ENCODE assay signal across 29 mouse cellular contexts in genomic region chr14:102701108-102701507, GRCm38 (mm10).
A peak's percentile ranks its signal among the peaks of the same experiment; 100 is the strongest.
DNase-seq lines count a peak whose midpoint lies in the region; ATAC-seq and TF ChIP-seq lines count a peak whose summit lies in the region.
"Had no signal": no experiment of that assay in that cellular context is flagged by ENCODE, and none has a peak within 500 bp of the region (broad histone marks: within the 10 kb centered on the region; RNA-seq: fewer than 3 reads in every experiment).

No protein-coding gene starts in this region.

- TF ChIP-seq CTCF in hindbrain, postnatal 0 days (IDR thresholded peaks at IDR 0.05; ENCODE audit: low read depth), result no peak
- TF ChIP-seq CTCF in intestine, postnatal 0 days (IDR thresholded peaks at IDR 0.05; ENCODE audit: low read depth), result no peak

- H3K9me3 ChIP-seq in limb, embryonic 11.5 days (ENCODE audit: control insufficient read depth, low read length), result no peaks in the 10 kb centered on the region
- H3K9me3 ChIP-seq in limb, embryonic 10.5 days (replicated peaks), result no peaks in the 10 kb centered on the region
- H3K9me3 ChIP-seq in hindbrain, postnatal 0 days (ENCODE audit: low read length), result no peaks in the 10 kb centered on the region
- no peaks in the 10 kb centered on the region for H3K9me3 ChIP-seq in intestine, postnatal 0 days (ENCODE audit: control insufficient read depth)
- H3K9me3 ChIP-seq: embryonic facial prominence, embryonic 13.5 days; embryonic facial prominence, embryonic 15.5 days; forebrain, embryonic 10.5 days; forebrain, embryonic 12.5 days had no signal

- ATAC-seq in limb, embryonic 11.5 days (ENCODE audit: insufficient number of reproducible peaks, low FRiP score, low TSS enrichment, low read depth), result no peak
- peak; percentile 74; the same call in 1 of the 2 replicates for ATAC-seq in common myeloid progenitor, adult 5-6 weeks (replicated peaks; ENCODE audit: low read depth, poor library complexity, severe bottlenecking)
- peak; percentile 69 for ATAC-seq in granulocyte monocyte progenitor cell, adult 5-6 weeks (replicated peaks; ENCODE audit: poor library complexity, severe bottlenecking)
- peak; percentile 46 for ATAC-seq in megakaryocyte progenitor cell, adult 5-6 weeks (replicated peaks; ENCODE audit: poor library complexity)
- no peak for ATAC-seq in hindbrain, postnatal 0 days
- ATAC-seq in intestine, postnatal 0 days, result no peak
- ATAC-seq: activated CD4-positive, CD25-positive, alpha-beta regulatory T cell, adult 4 months; CD4-positive, CD25-positive, alpha-beta regulatory T cell, adult 4 months; forebrain, embryonic 14.5 days; Patski had no signal

- H3K4me2 ChIP-seq in limb, embryonic 11.5 days (ENCODE audit: low read depth, severe bottlenecking), result no peak overlapping the region
- no peak overlapping the region for H3K4me2 ChIP-seq in hindbrain, postnatal 0 days (ENCODE audit: low read depth, low read length)
- H3K4me2 ChIP-seq in intestine, postnatal 0 days (replicated peaks; ENCODE audit: low read depth), result no peak overlapping the region
- H3K4me2 ChIP-seq: embryonic facial prominence, embryonic 13.5 days; embryonic facial prominence, embryonic 15.5 days; forebrain, embryonic 12.5 days had no signal

- no peaks in the 10 kb centered on the region for H3K27me3 ChIP-seq in limb, embryonic 11.5 days (ENCODE audit: control insufficient read depth, insufficient read depth, low read length)
- H3K27me3 ChIP-seq in limb, embryonic 10.5 days (ENCODE audit: low read depth, poor library complexity, severe bottlenecking), result no peaks in the 10 kb centered on the region
- no peaks in the 10 kb centered on the region for H3K27me3 ChIP-seq in hindbrain, postnatal 0 days (ENCODE audit: insufficient read depth, low read length)
- no peaks in the 10 kb centered on the region for H3K27me3 ChIP-seq in intestine, postnatal 0 days (replicated peaks; ENCODE audit: control insufficient read depth, insufficient read depth, low read length)
- H3K27me3 ChIP-seq: CH12.LX; embryonic facial prominence, embryonic 13.5 days; embryonic facial prominence, embryonic 15.5 days; forebrain, embryonic 12.5 days; Patski had no signal

- no peak overlapping the region for H3K9ac ChIP-seq in limb, embryonic 11.5 days (ENCODE audit: low read length)
- H3K9ac ChIP-seq in hindbrain, postnatal 0 days (replicated peaks; ENCODE audit: low read length), result no peak overlapping the region
- no peak overlapping the region for H3K9ac ChIP-seq in intestine, postnatal 0 days (ENCODE audit: low read depth, low read length)
- H3K9ac ChIP-seq: embryonic facial prominence, embryonic 13.5 days; embryonic facial prominence, embryonic 15.5 days; forebrain, embryonic 12.5 days had no signal

- H3K4me1 ChIP-seq in limb, embryonic 11.5 days (ENCODE audit: control insufficient read depth, insufficient read depth, low read length), result no peaks in the 10 kb centered on the region
- H3K4me1 ChIP-seq in limb, embryonic 10.5 days, result peaks cover 11% of the 10 kb centered on the region; the same call in 1 of the 2 replicates
- H3K4me1 ChIP-seq in hindbrain, postnatal 0 days (ENCODE audit: insufficient read depth, low read length), result no peaks in the 10 kb centered on the region
- no peaks in the 10 kb centered on the region for H3K4me1 ChIP-seq in intestine, postnatal 0 days (replicated peaks; ENCODE audit: control insufficient read depth, insufficient read depth, low read length)
- H3K4me1 ChIP-seq: embryonic facial prominence, embryonic 13.5 days; embryonic facial prominence, embryonic 15.5 days; forebrain, embryonic 10.5 days; forebrain, embryonic 12.5 days had no signal

- no peak overlapping the region for H3K4me3 ChIP-seq in limb, embryonic 11.5 days (ENCODE audit: low read depth, low read length)
- no peak overlapping the region for H3K4me3 ChIP-seq in limb, embryonic 10.5 days
- H3K4me3 ChIP-seq in hindbrain, postnatal 0 days (ENCODE audit: low read length), result no peak overlapping the region
- H3K4me3 ChIP-seq in intestine, postnatal 0 days (ENCODE audit: low read depth, low read length), result no peak overlapping the region
- H3K4me3 ChIP-seq: embryonic facial prominence, embryonic 13.5 days; embryonic facial prominence, embryonic 15.5 days; erythroblast, embryonic 14.5 days; forebrain, embryonic 10.5 days; forebrain, embryonic 12.5 days had no signal

- H3K27ac ChIP-seq in limb, embryonic 11.5 days (replicated peaks; ENCODE audit: low read depth, low read length), result no peak overlapping the region
- H3K27ac ChIP-seq in limb, embryonic 10.5 days, result no peak overlapping the region
- no peak overlapping the region for H3K27ac ChIP-seq in hindbrain, postnatal 0 days
- no peak overlapping the region for H3K27ac ChIP-seq in intestine, postnatal 0 days (ENCODE audit: low read depth, low read length)
- H3K27ac ChIP-seq: embryonic facial prominence, embryonic 13.5 days; embryonic facial prominence, embryonic 15.5 days; forebrain, embryonic 10.5 days; forebrain, embryonic 12.5 days had no signal

- 40% methylated on average over 2 of the region's 2 CpGs for whole genome bisulfite sequencing in limb, embryonic 11.5 days
- WGBS in limb, embryonic 10.5 days, result 80% methylated on average over 2 of the region's 2 CpGs
- 82% methylated on average over 2 of the region's 2 CpGs for WGBS in hindbrain, postnatal 0 days
- WGBS in intestine, postnatal 0 days, result 79% methylated on average over 2 of the region's 2 CpGs

- no peaks in the 10 kb centered on the region for H3K36me3 ChIP-seq in limb, embryonic 11.5 days (ENCODE audit: control insufficient read depth, insufficient read depth, low read length)
- no peaks in the 10 kb centered on the region for H3K36me3 ChIP-seq in limb, embryonic 10.5 days
- H3K36me3 ChIP-seq in hindbrain, postnatal 0 days (ENCODE audit: insufficient read depth, low read length), result no peaks in the 10 kb centered on the region
- H3K36me3 ChIP-seq in intestine, postnatal 0 days (ENCODE audit: control insufficient read depth, insufficient read depth), result no peaks in the 10 kb centered on the region
- H3K36me3 ChIP-seq: embryonic facial prominence, embryonic 13.5 days; embryonic facial prominence, embryonic 15.5 days; forebrain, embryonic 10.5 days; forebrain, embryonic 12.5 days; G1E had no signal

- peak; percentile 24 for DNase-seq in limb, embryonic 11.5 days (ENCODE audit: low spot score)
- DNase-seq in limb, embryonic 10.5 days (ENCODE audit: low spot score), result no peak
- DNase-seq in hindbrain, postnatal 0 days (ENCODE audit: low spot score), result no peak
- no peak for DNase-seq in urinary bladder, postnatal 36 days (ENCODE audit: low spot score in 2 of 2)
- DNase-seq: adrenal gland, adult 8-10 months; adrenal gland, postnatal 14 days; adrenal gland, postnatal 36 days; B cell, adult 2 months; cerebellum, adult 11-12 months; cerebellum, adult 2 months; cerebellum, adult 9-10 months; cerebellum, postnatal 10 days; cerebellum, postnatal 25 days; embryo, embryonic 11 days had no signal

Comparison
In these comparisons a context has a peak if more than half of its experiments do, and no peak if none do; other contexts are left out.
1. ATAC-seq: peak in common myeloid progenitor, adult 5-6 weeks (single experiment), granulocyte monocyte progenitor cell, adult 5-6 weeks (single experiment) and megakaryocyte progenitor cell, adult 5-6 weeks (single experiment); none in limb, embryonic 11.5 days (single experiment), hindbrain, postnatal 0 days (single experiment) and intestine, postnatal 0 days (single experiment).